Mouse (Mus musculus) CH12.LX (cell line): ENCODE results near the gene Fzd2. TPM values are rescaled to one million over a fixed set of nuclear protein-coding genes. Genes with fewer than 3 reads are reported as not detected.

ENCODE experiments used
- DNase-seq: peaks from one replicate; pipeline ENCODE4 v3.0.0-alpha.2; 2013; ENCODE audit errors: extremely low read depth
- H3K27ac ChIP-seq: 2 replicates; pipeline ENCODE4 v1.5.1; 2012; ENCODE audit warnings: low read depth, mild to moderate bottlenecking, control low read depth, moderate library complexity; ENCODE audit not compliant: insufficient read depth
- H3K27me3 ChIP-seq: replicated peaks from 2 replicates; pipeline ENCODE3; 2012; ENCODE audit warnings: inconsistent platforms
- H3K36me3 ChIP-seq, 2 experiments: replicated peaks in 1 of 2; 2 replicates each; pipeline versions ENCODE3 to v1.6.1; 2012; ENCODE audit warnings: inconsistent platforms in 1 of 2, low read length in 1 of 2, mild to moderate bottlenecking in 1 of 2, mixed read lengths in 1 of 2, moderate library complexity in 1 of 2; ENCODE audit not compliant: control insufficient read depth in 1 of 2, insufficient read depth in 1 of 2
- H3K4me1 ChIP-seq, 2 experiments: 2 replicates each; pipeline ENCODE4 v1.6.1; 2012; ENCODE audit warnings: inconsistent platforms in 1 of 2, moderate library complexity in 1 of 2; ENCODE audit not compliant: insufficient read depth in 2 of 2, control insufficient read depth in 1 of 2
- H3K4me2 ChIP-seq: 2 replicates; pipeline ENCODE4 v1.6.1; 2012; ENCODE audit warnings: low read depth, mild to moderate bottlenecking, control low read depth; ENCODE audit not compliant: poor library complexity, insufficient read depth, severe bottlenecking
- H3K4me3 ChIP-seq, 3 experiments: fragments of 150-350 bp in 1 of 3; sonication (generic) in 1 of 3; replicated peaks in 1 of 3; 2 replicates each; pipeline versions ENCODE3 to v1.5.1; 2011 to 2012; ENCODE audit warnings: low read depth in 2 of 3, low read length in 2 of 3, mild to moderate bottlenecking in 2 of 3, moderate library complexity in 2 of 3, control low read depth in 1 of 3, improper control_type of control experiment in 1 of 3, inconsistent platforms in 1 of 3, mixed read lengths in 1 of 3; ENCODE audit not compliant: poor library complexity in 1 of 3
- H3K79me2 ChIP-seq: replicated peaks from 2 replicates; pipeline ENCODE4 v1.6.1; 2012; ENCODE audit warnings: mild to moderate bottlenecking, moderate library complexity; ENCODE audit not compliant: control insufficient read depth, poor library complexity, insufficient read depth, severe bottlenecking; ENCODE audit errors: extremely low read depth
- H3K9ac ChIP-seq: 2 replicates; pipeline ENCODE4 v1.6.1; 2012; ENCODE audit warnings: low read depth, mild to moderate bottlenecking, control low read depth, moderate library complexity; ENCODE audit not compliant: insufficient read depth
- H3K9me3 ChIP-seq: replicated peaks from 2 replicates; pipeline ENCODE3; 2012; ENCODE audit warnings: low read length, inconsistent platforms, mixed read lengths
- CHD1 ChIP-seq: IDR thresholded peaks from 2 replicates; pipeline ENCODE4 v1.6.1; 2012; ENCODE audit warnings: low read depth, low read length, improper control_type of control experiment, inconsistent platforms
- CHD2 ChIP-seq: IDR thresholded peaks from 2 replicates; pipeline ENCODE4 v1.6.1; 2011; ENCODE audit warnings: low read length, improper control_type of control experiment
- E2F4 ChIP-seq: IDR thresholded peaks from 2 replicates; pipeline ENCODE4 v1.6.1; 2011; ENCODE audit warnings: low read depth, low read length, improper control_type of control experiment; ENCODE audit not compliant: insufficient replicate concordance
- IRF4 ChIP-seq: IDR thresholded peaks from 2 replicates; pipeline ENCODE4 v1.6.1; 2014; ENCODE audit warnings: low read depth, mild to moderate bottlenecking, inconsistent platforms, low read length, improper control_type of control experiment
- MAFK ChIP-seq: IDR thresholded peaks from 2 replicates; pipeline ENCODE4 v1.6.1; 2011; ENCODE audit warnings: low read length, improper control_type of control experiment; ENCODE audit not compliant: insufficient replicate concordance
- MAZ ChIP-seq: IDR thresholded peaks from 2 replicates; pipeline ENCODE4 v1.6.1; 2012; ENCODE audit warnings: low read depth, mild to moderate bottlenecking, inconsistent platforms, low read length, improper control_type of control experiment, moderate library complexity
- POLR2A ChIP-seq: IDR thresholded peaks from 2 replicates; pipeline ENCODE4 v1.6.1; 2011; ENCODE audit warnings: low read depth, mild to moderate bottlenecking, improper control_type of control experiment, low read length
- RAD21 ChIP-seq: IDR thresholded peaks from 2 replicates; pipeline ENCODE4 v1.6.1; 2011; ENCODE audit warnings: low read depth, mild to moderate bottlenecking, low read length, improper control_type of control experiment, moderate library complexity
- SIN3A ChIP-seq: IDR thresholded peaks from 2 replicates; pipeline ENCODE4 v1.6.1; 2012; ENCODE audit warnings: low read length, improper control_type of control experiment, inconsistent platforms
- TCF12 ChIP-seq: IDR thresholded peaks from 2 replicates; pipeline ENCODE4 v1.6.1; 2014; ENCODE audit warnings: low read depth, mild to moderate bottlenecking, inconsistent platforms, low read length, improper control_type of control experiment
- USF2 ChIP-seq: conservative IDR thresholded peaks from 2 replicates; pipeline ENCODE4 v1.6.1; 2011; ENCODE audit warnings: low read depth, low read length, improper control_type of control experiment
- ZMIZ1 ChIP-seq: IDR thresholded peaks from 2 replicates; pipeline ENCODE4 v1.6.1; 2012; ENCODE audit warnings: low read depth, mild to moderate bottlenecking, inconsistent platforms, low read length, improper control_type of control experiment
- dilution Hi-C: fragments of 300-500 bp; cut with MboI; formaldehyde crosslinking; loops from 2 replicates; pipeline ENCODE4 v1.14.3; 2020; ENCODE audit warnings: low sequenced_read_pairs; ENCODE audit not compliant: extremely low pct_unique_long_range_greater_than_20kb, extremely low pct_ligation_motif_present
- in situ Hi-C: fragments of 300-500 bp; cut with MboI; formaldehyde crosslinking; loops from 3 replicates; pipeline ENCODE4 v1.14.3; 2019; ENCODE audit warnings: low sequenced_read_pairs, low pct_ligation_motif_present, low pct_unique_long_range_greater_than_20kb, mixed read lengths
- polyA plus RNA-seq: library from polyadenylated mRNA; unstranded; fragments of >175 nt; gene quantifications from 2 replicates; pipeline ENCODE4 v1.2.1, GENCODE M21; 2012; ENCODE audit warnings: low read depth; ENCODE audit not compliant: insufficient read length
- total RNA-seq, 2 experiments: library from RNA; depleted of rRNA; stranded (reverse); fragments of 300-350 nt in 1 of 2; fragments of >200 nt in 1 of 2; gene quantifications; 2 replicates each; pipeline ENCODE4 v1.2.3; 2012 to 2014

Fzd2 gene
- total and polyA plus RNA-seq, 3 experiments = 0.13 to 0.35 (median 0.20) TPM

DNA sequence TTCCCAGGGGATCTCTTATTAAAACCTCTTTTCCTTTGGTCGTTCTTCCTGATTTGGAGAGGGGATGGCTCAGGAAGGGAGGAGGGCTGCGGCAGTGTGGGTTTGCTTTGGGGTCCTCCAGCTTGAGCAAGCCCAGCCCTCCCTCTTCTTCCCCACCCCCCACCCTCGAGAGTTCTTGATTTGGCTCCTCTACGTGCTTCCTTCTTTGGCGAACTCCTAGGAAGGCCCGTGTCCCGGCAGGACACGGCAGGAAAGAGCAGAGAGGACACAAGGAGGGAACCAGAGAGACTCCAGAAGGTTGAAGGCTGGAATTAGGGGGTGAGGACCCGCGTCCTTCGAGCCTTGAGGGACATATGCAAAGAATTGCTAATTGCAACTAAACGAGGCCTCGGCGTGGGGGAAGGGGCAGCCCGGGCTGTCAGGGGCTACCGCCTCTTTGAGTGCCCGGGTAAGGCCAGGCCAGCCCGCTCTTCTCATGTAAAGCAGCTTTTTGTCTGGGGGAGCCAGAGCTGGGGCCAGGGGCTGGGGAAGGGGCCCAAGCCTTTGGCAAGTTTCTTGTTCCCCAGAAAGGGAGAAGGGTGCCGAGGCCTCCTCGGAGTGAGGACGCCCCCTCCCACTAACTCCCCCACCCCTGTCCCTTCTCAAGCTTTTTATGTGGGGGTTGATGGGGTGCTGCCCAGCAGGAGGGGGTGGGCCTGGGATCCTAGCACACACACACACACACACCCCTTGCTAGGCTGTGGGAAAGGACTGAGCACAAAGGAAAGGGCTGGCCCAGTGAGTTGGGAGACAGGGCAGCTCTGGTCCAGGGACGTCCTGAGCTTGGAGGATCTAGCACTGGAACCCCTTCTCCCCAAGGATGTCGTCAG, 24.8 kb upstream of the Fzd2 start, which contains the start of gene Gm11627:
Gene Gm11627 (minus strand): TSS at position 297 of the 869 bp plus-strand sequence.
- Histone ChIP-seq H3K27me3 (peaks cover 77% of the 10 kb centered on the region), H3K4me1 (peaks cover 0 to 12% of the 10 kb centered on the region in 2 experiments; a peak in 2 of 4 replicates), H3K9me3 (no peaks in the 10 kb centered on the region), H3K9ac (peak within 1 kb of the TSS; percentile 38), H3K4me2 (peak within 1 kb of the TSS; percentile 85), H3K27ac (no peak within 1 kb of the TSS), H3K36me3 (no peaks in the 10 kb centered on the region), H3K4me3 (peak within 1 kb of the TSS; percentile 20 to 46 (median 35)), H3K79me2 (no peaks in the 10 kb centered on the region)
- in situ Hi-C loops (loop anchor here (5.0 kb wide), 1 partner anchor 68 kb away; no protein-coding TSS in a partner anchor), dilution Hi-C loops (no loop called here)
- no peak for TF ChIP-seq RAD21
- no peak for TF ChIP-seq ZMIZ1
- no peak for TF ChIP-seq IRF4
- no peak for TF ChIP-seq POLR2A
- TF ChIP-seq E2F4 = no peak
- TF ChIP-seq USF2 = no peak
- peak; percentile 51; the same call in 1 of the 2 replicates for TF ChIP-seq MAZ
- TF ChIP-seq CHD2 = peak; percentile 77
- TF ChIP-seq TCF12 = 0 out of 2 replicates have a peak, but pooled peaks have one; percentile 8
- DNase-seq = peak; percentile 17

- H3K9me3 ChIP-seq = no peaks in the 10 kb centered on the region
- no peak overlapping the region for H3K4me2 ChIP-seq
- H3K79me2 ChIP-seq = no peaks in the 10 kb centered on the region
- dilution Hi-C loops = no loop called here
- TF ChIP-seq MAFK (no peak), CHD1 (no peak), SIN3A (no peak), E2F4 (no peak)
- no peak overlapping the region for H3K27ac ChIP-seq
- H3K4me3 ChIP-seq = no peak overlapping the region
- H3K9ac ChIP-seq = no peak overlapping the region
- H3K27me3 ChIP-seq = peaks cover 79% of the 10 kb centered on the region
- H3K4me1 ChIP-seq = peaks cover 0 to 12% of the 10 kb centered on the region in 2 experiments; a peak in 2 of 4 replicates
- in situ Hi-C loops = no loop called here
- DNase-seq = no peak
- H3K36me3 ChIP-seq = no peaks in the 10 kb centered on the region
Measured at GRCm38 (mm10) chr11:102580034-102580330, 24.2 kb upstream of the Fzd2 start.
